Comparison of ENCODE assay signal across 26 mouse cellular contexts in genomic region chr6:13920809-13921760, GRCm38 (mm10). TPM values are rescaled to one million over a fixed set of nuclear protein-coding genes. Genes with fewer than 3 reads are reported as not detected.
DNase-seq lines count a peak whose midpoint lies in the region; ATAC-seq and TF ChIP-seq lines count a peak whose summit lies in the region.
"Had no signal": no experiment of that assay in that cellular context is flagged by ENCODE, and none has a peak within 500 bp of the region (broad histone marks: within the 10 kb centered on the region; RNA-seq: fewer than 3 reads in every experiment).

No protein-coding gene starts in this region.

- H3K9ac ChIP-seq in hindbrain, embryonic 14.5 days: no peak overlapping the region
- no peak overlapping the region for H3K9ac ChIP-seq in hindbrain, embryonic 12.5 days
- H3K9ac ChIP-seq in forebrain, embryonic 15.5 days (replicated peaks): 0 out of 2 replicates have a peak overlapping the region, but pooled peaks have one; percentile 10
- H3K9ac ChIP-seq in midbrain, embryonic 16.5 days (ENCODE audit: low read depth, low read length): no peak overlapping the region
- H3K9ac ChIP-seq in stomach, postnatal 0 days (ENCODE audit: low read length): no peak overlapping the region
- H3K9ac ChIP-seq: embryonic facial prominence, embryonic 13.5 days; intestine, embryonic 15.5 days; liver, embryonic 15.5 days; lung, embryonic 15.5 days had no signal

- H3K36me3 ChIP-seq in hindbrain, embryonic 14.5 days (replicated peaks; ENCODE audit: control insufficient read depth, insufficient read depth): no peaks in the 10 kb centered on the region
- H3K36me3 ChIP-seq in hindbrain, embryonic 12.5 days: no peaks in the 10 kb centered on the region
- H3K36me3 ChIP-seq in forebrain, embryonic 15.5 days: no peaks in the 10 kb centered on the region
- H3K36me3 ChIP-seq in midbrain, embryonic 16.5 days (ENCODE audit: control insufficient read depth, insufficient read depth, low read length): no peaks in the 10 kb centered on the region
- H3K36me3 ChIP-seq in stomach, postnatal 0 days (ENCODE audit: control insufficient read depth, insufficient read depth, low read length): no peaks in the 10 kb centered on the region
- H3K36me3 ChIP-seq: embryonic facial prominence, embryonic 13.5 days; heart, embryonic 10.5 days; intestine, embryonic 15.5 days; limb, embryonic 10.5 days; liver, embryonic 15.5 days; lung, embryonic 15.5 days had no signal

- no peak for TF ChIP-seq CTCF in brain, embryonic 14.5 days (IDR thresholded peaks at IDR 0.05; ENCODE audit: borderline replicate concordance, extremely low read depth, insufficient read depth, insufficient read length)
- no peak for TF ChIP-seq CTCF in stomach, postnatal 0 days (IDR thresholded peaks at IDR 0.05; ENCODE audit: low read depth)

- peak overlapping the region; percentile 62 for H3K27ac ChIP-seq in hindbrain, embryonic 14.5 days
- no peak overlapping the region for H3K27ac ChIP-seq in hindbrain, embryonic 12.5 days
- H3K27ac ChIP-seq in forebrain, embryonic 15.5 days (replicated peaks): peak overlapping the region; percentile 59
- H3K27ac ChIP-seq in midbrain, embryonic 16.5 days (ENCODE audit: low read length): no peak overlapping the region
- no peak overlapping the region for H3K27ac ChIP-seq in stomach, postnatal 0 days (replicated peaks)
- H3K27ac ChIP-seq: embryonic facial prominence, embryonic 13.5 days; heart, embryonic 10.5 days; intestine, embryonic 15.5 days; layer of hippocampus, adult 2 months; limb, embryonic 10.5 days; liver, embryonic 15.5 days; lung, embryonic 15.5 days had no signal

- no peak for TF ChIP-seq EP300 in stomach, postnatal 0 days (optimal IDR thresholded peaks at IDR 0.05)

- peak; percentile 25 for DNase-seq in hindbrain, embryonic 14.5 days (ENCODE audit: low spot score)
- peak; percentile 69 for DNase-seq in brain, embryonic 14.5 days (ENCODE audit: low read depth)
- no peak for DNase-seq in cerebellum, postnatal 36 days
- no peak for DNase-seq in stomach, postnatal 0 days (ENCODE audit: low spot score)
- DNase-seq: adrenal gland, postnatal 25 days; cerebellum, adult 11-12 months; cerebellum, postnatal 14 days; embryo, embryonic 11 days; heart, postnatal 4 days; kidney, adult 8-10 months; kidney, postnatal 14 days; liver; lung, postnatal 4 days; right cerebral cortex, postnatal 25 days; spleen, adult 18-20 months had no signal

- H3K27me3 ChIP-seq in hindbrain, embryonic 14.5 days (ENCODE audit: control insufficient read depth, insufficient read depth, low read length): no peaks in the 10 kb centered on the region
- no peaks in the 10 kb centered on the region for H3K27me3 ChIP-seq in hindbrain, embryonic 12.5 days
- H3K27me3 ChIP-seq in forebrain, embryonic 15.5 days: no peaks in the 10 kb centered on the region
- no peaks in the 10 kb centered on the region for H3K27me3 ChIP-seq in midbrain, embryonic 16.5 days (ENCODE audit: control insufficient read depth, insufficient read depth, low read depth, low read length)
- no peaks in the 10 kb centered on the region for H3K27me3 ChIP-seq in stomach, postnatal 0 days (ENCODE audit: control insufficient read depth, insufficient read depth, low read length)
- H3K27me3 ChIP-seq: embryonic facial prominence, embryonic 13.5 days; intestine, embryonic 15.5 days; liver, embryonic 15.5 days; lung, embryonic 15.5 days had no signal

- no peaks in the 10 kb centered on the region for H3K9me3 ChIP-seq in hindbrain, embryonic 14.5 days (ENCODE audit: control insufficient read depth, low read length)
- no peaks in the 10 kb centered on the region for H3K9me3 ChIP-seq in hindbrain, embryonic 12.5 days (replicated peaks)
- no peaks in the 10 kb centered on the region for H3K9me3 ChIP-seq in forebrain, embryonic 15.5 days
- no peaks in the 10 kb centered on the region for H3K9me3 ChIP-seq in midbrain, embryonic 16.5 days (replicated peaks; ENCODE audit: control insufficient read depth, low read length, poor library complexity, severe bottlenecking)
- H3K9me3 ChIP-seq in stomach, postnatal 0 days (ENCODE audit: control insufficient read depth, low read length): no peaks in the 10 kb centered on the region
- H3K9me3 ChIP-seq: embryonic facial prominence, embryonic 13.5 days; heart, embryonic 10.5 days; intestine, embryonic 15.5 days; limb, embryonic 10.5 days; liver, embryonic 15.5 days; lung, embryonic 15.5 days had no signal

- WGBS in hindbrain, embryonic 14.5 days: 51% methylated on average over 9 of the region's 9 CpGs
- 71% methylated on average over 9 of the region's 9 CpGs for WGBS in hindbrain, embryonic 12.5 days
- WGBS in forebrain, embryonic 15.5 days: 44% methylated on average over 9 of the region's 9 CpGs
- WGBS in midbrain, embryonic 16.5 days: 59% methylated on average over 9 of the region's 9 CpGs
- WGBS in stomach, postnatal 0 days: 72% methylated on average over 9 of the region's 9 CpGs

- TF ChIP-seq POLR2A in brain, embryonic 14.5 days (IDR thresholded peaks at IDR 0.05; ENCODE audit: borderline replicate concordance, extremely low read depth, insufficient read depth, insufficient read length, poor library complexity, severe bottlenecking): no peak

- no peak overlapping the region for H3K4me3 ChIP-seq in hindbrain, embryonic 14.5 days (replicated peaks; ENCODE audit: low read length)
- H3K4me3 ChIP-seq in hindbrain, embryonic 12.5 days: no peak overlapping the region
- H3K4me3 ChIP-seq in forebrain, embryonic 15.5 days: no peak overlapping the region
- H3K4me3 ChIP-seq in midbrain, embryonic 16.5 days (ENCODE audit: low read depth, low read length): no peak overlapping the region
- no peak overlapping the region for H3K4me3 ChIP-seq in stomach, postnatal 0 days (ENCODE audit: low read depth, low read length)
- H3K4me3 ChIP-seq: embryonic facial prominence, embryonic 13.5 days; erythroblast, embryonic 14.5 days; heart, embryonic 10.5 days; intestine, embryonic 15.5 days; layer of hippocampus, adult 2 months; limb, embryonic 10.5 days; liver, embryonic 15.5 days; lung, embryonic 15.5 days had no signal

- H3K4me2 ChIP-seq in hindbrain, embryonic 14.5 days (replicated peaks): no peak overlapping the region
- no peak overlapping the region for H3K4me2 ChIP-seq in hindbrain, embryonic 12.5 days (replicated peaks)
- H3K4me2 ChIP-seq in forebrain, embryonic 15.5 days (replicated peaks): no peak overlapping the region
- H3K4me2 ChIP-seq in midbrain, embryonic 16.5 days (ENCODE audit: low read length): no peak overlapping the region
- no peak overlapping the region for H3K4me2 ChIP-seq in stomach, postnatal 0 days (replicated peaks; ENCODE audit: low read depth)
- H3K4me2 ChIP-seq: embryonic facial prominence, embryonic 13.5 days; intestine, embryonic 15.5 days; liver, embryonic 15.5 days; lung, embryonic 15.5 days had no signal

- ATAC-seq in hindbrain, embryonic 14.5 days (ENCODE audit: low FRiP score): peak; percentile 78
- ATAC-seq in hindbrain, embryonic 12.5 days (ENCODE audit: low FRiP score): no peak
- peak; percentile 93 for ATAC-seq in forebrain, embryonic 15.5 days (replicated peaks)
- ATAC-seq in midbrain, embryonic 16.5 days: peak; percentile 60; the same call in 1 of the 2 replicates
- ATAC-seq in stomach, postnatal 0 days (ENCODE audit: low FRiP score, low TSS enrichment): no peak
- ATAC-seq: intestine, embryonic 15.5 days had no signal

- 0 out of 2 replicates have a peak, but pooled peaks cover 3% of the 10 kb centered on the region for H3K4me1 ChIP-seq in hindbrain, embryonic 14.5 days (replicated peaks; ENCODE audit: control insufficient read depth, insufficient read depth, low read length)
- H3K4me1 ChIP-seq in hindbrain, embryonic 12.5 days: no peaks in the 10 kb centered on the region
- H3K4me1 ChIP-seq in forebrain, embryonic 15.5 days: peaks cover 10% of the 10 kb centered on the region
- no peaks in the 10 kb centered on the region for H3K4me1 ChIP-seq in midbrain, embryonic 16.5 days (ENCODE audit: control insufficient read depth, insufficient read depth, low read length)
- H3K4me1 ChIP-seq in stomach, postnatal 0 days (replicated peaks; ENCODE audit: control insufficient read depth, insufficient read depth): no peaks in the 10 kb centered on the region
- H3K4me1 ChIP-seq: embryonic facial prominence, embryonic 13.5 days; heart, embryonic 10.5 days; intestine, embryonic 15.5 days; limb, embryonic 10.5 days; liver, embryonic 15.5 days; lung, embryonic 15.5 days had no signal

RNA-seq across cellular contexts. Expression of gene 2610001J05Rik, which starts 49.8 kb away (rescaled TPM):
- polyA plus RNA-seq in hindbrain, embryonic 14.5 days (2014; fragmentation: Nextera tagmentation; extraction: Ambion mirVana): 59.8 and 65.4 TPM in 2 replicates
- polyA plus RNA-seq in hindbrain, embryonic 12.5 days (2016; fragmentation: Nextera tagmentation; extraction: Ambion mirVana): 80.6 and 88.6 TPM in 2 replicates
- 49.1 and 56.9 TPM in 2 replicates for polyA plus RNA-seq in brain, embryonic 14.5 days (2012; rRNA removed)
- polyA plus RNA-seq in forebrain, embryonic 15.5 days (2015; fragmentation: Nextera tagmentation; extraction: Ambion mirVana): 96.6 and 97.6 TPM in 2 replicates
- 103 and 110 TPM in 2 replicates for polyA plus RNA-seq in midbrain, embryonic 16.5 days (2015; fragmentation: Nextera tagmentation; extraction: Ambion mirVana)
- 112 and 113 TPM in 2 replicates for polyA plus RNA-seq in stomach, postnatal 0 days (2015; fragmentation: Nextera tagmentation; extraction: Ambion mirVana)

Comparison
In these comparisons a context has a peak if more than half of its experiments do, and no peak if none do; other contexts are left out.
1. ATAC-seq: peak in hindbrain, embryonic 14.5 days (single experiment), forebrain, embryonic 15.5 days (single experiment) and midbrain, embryonic 16.5 days (single experiment); none in hindbrain, embryonic 12.5 days (single experiment) and stomach, postnatal 0 days (single experiment).
2. H3K27ac ChIP-seq: peak in hindbrain, embryonic 14.5 days (single experiment) and forebrain, embryonic 15.5 days (single experiment); none in hindbrain, embryonic 12.5 days (single experiment), midbrain, embryonic 16.5 days (single experiment) and stomach, postnatal 0 days (single experiment).
3. DNase-seq: peak in hindbrain, embryonic 14.5 days (single experiment) and brain, embryonic 14.5 days (single experiment); none in cerebellum, postnatal 36 days (0 of 2) and stomach, postnatal 0 days (single experiment).